Mouse (Mus musculus): ENCODE measurements around the gene Ezr.
A peak's percentile ranks its signal among the peaks of the same experiment; 100 is the strongest.

Gene Ezr

DNA sequence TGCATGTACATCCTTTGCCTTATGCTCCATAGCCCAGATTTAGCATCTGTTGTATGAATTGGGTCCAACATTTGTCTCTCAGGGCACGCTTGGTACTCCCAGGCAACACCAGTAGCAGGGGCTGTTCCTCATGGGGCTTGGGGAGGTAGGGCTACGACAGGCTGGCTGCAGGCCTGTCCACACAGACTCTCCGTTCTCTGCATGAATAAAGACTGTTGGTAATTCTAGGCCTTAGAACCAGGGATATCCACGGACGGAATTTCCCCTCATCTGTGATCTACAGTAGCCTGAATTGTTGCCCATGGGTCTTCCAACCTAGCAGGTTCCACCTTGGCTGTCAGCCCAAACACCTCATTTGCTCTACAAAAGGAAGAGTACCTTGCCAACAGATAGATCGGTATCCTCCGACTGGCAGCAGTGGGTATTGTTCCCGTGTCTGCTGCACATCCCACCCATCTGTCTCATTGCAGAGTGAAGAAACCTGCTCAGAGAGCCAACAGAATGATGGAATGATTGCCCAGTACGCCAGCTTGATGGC lies 7.1 kb upstream of the Ezr start:
- no peak for DNase-seq (ENCODE audit: low spot score in 2 of 2)

DNA sequence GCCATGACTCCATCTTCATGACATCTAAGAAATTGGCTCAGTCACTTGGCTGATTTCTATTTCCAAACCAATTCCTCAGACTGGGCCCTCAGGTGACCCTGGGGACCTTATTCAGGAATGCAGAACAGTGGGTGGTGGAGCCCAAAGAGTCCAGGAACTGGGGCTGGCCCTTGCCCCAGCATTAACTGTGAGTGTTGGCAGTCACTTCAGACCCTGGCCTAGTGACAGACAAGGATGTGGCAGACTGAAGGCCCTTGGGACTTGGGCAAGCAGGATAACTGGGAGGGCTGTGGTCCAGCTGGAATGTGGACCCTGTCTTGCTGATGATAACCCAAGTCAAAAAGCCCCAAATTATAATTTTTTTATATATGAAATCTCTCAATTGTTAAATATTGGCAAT lies 6.5 kb upstream of the Ezr start:
- peak in 1 of 2 experiments; percentile 33 for DNase-seq (ENCODE audit: low spot score in 2 of 2)

DNA sequence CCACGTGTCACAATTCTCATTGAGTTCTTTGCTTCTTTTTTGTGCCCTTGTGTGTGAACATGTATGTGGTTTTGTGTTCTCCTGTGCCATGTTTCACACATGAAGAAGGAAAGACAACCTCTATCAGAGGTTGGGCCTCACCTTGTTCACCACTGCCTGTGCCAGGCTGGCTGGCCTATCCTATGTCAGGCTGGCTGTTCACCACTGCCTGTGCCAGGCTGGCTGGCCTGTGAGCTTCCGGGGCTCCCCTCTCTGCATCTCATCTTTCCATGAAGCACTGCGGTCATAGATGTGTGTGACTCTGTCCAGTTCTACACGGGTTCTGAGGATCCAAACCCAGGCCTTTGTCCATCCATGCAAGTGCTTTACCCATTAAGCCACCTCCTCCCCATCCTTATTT lies 4.7 kb upstream of the Ezr start:
- no peak for DNase-seq (ENCODE audit: low spot score in 2 of 2)

DNA sequence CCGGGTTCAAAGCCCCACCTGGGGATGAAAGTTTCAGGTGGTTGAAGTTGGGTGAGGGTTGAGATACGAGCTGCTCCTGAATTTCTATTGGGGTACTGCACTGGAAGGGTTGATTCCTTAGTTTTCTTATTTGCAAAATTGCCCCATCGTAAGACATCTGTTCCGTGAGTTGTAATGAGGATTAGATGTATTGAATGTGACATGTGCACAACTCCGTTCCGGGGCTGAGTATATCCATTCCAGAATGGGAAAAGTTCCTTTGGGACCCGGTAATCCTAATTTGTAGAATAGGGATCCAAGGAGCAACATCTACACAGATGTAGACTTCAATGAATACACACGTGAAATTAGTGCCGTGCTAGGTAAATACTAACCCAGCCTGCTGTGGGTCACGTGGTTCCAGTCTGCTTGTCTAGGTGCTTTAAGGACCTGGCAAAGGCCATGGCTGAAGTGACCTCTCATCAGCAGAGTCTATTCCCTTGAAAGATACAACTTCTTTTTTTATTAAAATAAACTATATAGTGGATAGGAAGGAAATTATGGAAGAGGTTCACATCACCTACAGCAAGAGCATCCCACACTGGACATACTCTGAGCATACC lies 1.3 kb upstream of the Ezr start:
- no peak for DNase-seq (ENCODE audit: low spot score in 2 of 2)

DNA sequence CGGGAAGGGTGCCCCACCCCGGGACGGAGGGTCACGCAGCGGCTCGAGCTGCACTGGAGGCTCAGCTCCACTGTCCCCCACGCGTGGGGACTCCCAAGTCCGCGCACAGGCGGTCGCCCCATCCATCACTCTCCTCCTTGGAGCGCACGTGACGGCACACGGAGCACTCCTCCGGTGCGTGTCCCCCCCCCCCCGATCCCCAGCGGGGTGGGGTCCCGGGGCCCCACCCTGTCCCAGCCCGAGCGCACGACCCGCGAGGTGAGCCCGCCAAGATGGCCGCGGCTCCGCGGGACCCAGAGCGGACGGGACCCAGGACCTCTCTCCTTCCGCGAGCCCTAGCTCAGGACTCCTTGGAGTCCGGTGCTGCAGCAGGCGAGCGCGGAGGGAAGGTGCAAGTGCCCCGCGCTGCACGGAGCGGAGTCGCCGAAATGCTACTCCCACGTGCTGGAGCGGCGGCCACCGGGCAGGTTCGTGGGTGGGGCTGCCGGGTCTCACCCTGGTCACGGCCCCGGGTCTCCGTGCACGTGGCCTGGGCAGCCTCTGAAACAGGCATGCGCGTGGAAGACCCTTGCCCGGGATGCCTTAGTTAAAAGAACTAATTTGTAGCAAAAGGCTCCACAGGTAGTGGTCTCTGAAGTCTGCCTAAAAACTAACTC lies 550 bp upstream of the Ezr start:
- no peak for DNase-seq (ENCODE audit: low spot score in 2 of 2)

DNA sequence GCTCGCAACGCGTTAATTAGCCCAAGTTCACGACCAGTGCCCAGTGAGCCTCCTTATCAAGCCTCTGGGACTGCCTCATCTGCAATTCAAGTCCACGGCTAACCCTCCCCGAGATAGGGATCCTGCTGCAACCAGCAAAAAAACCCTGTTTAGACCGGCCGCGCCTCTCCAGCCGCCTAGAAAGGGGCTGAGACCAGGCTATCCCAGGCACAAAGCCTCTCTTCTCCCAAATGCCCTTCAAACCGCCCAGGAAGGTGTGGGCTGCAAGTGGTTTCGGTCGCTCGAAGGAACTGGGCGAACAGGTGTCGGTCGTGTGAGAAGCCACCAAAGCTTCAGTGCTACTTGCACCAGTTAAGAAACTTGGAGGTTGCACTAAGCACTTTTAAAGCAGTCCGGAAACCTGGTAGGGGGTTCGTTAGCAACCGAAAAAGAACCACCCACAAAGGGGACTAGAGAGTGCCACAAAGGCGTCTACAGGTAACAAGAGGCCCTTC lies 504 bp downstream of the Ezr start:
- DNase-seq (ENCODE audit: low spot score in 2 of 2): no peak

DNA sequence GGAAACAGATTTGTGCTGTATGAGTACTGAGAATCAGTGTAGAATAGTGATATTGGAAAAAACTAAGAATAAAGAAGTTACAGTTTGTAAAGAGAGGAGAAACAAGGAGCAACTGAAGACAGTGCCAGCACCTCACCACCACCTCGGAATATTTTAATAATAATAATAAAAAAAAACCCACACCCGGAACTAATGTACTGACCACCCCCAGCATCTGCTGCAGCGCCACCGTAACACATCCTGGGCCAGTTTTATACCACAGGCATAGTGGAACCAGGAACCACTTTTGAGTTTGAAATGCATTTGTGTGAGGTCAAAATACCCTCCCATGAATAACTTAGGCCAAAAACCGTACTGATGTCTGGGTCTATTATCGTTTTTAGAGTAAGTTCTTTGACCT lies 1.3 kb downstream of the Ezr start:
- no peak for DNase-seq (ENCODE audit: low spot score in 2 of 2)

DNA sequence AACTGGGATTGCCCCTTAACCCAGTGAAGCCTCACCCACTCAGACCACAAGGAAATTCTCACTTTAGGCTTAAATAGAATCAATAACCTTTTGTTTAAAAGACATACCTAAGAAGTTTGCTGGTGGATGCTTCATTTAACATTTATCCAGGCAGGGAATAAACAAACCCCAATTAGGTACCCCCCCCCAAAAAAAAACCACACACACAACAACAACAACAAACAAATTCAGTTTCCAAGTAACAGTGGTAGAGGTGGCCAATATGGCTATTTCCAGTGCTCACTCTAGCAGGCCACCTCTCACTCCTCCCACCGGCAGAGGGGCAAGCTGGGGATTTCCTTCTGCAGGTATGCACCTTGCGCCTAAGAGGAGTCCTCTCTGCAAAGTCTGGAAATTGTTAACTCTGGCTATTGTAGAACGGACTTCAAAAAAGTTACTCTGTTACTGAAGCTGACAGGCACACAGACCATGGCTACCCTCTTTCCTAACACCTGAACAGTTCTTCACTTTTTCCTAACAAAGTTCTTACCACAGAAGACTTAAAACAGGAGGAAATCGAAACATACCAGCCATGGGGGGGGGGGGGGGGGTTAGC lies 2.0 kb downstream of the Ezr start:
- DNase-seq (ENCODE audit: low spot score in 2 of 2): no peak

DNA sequence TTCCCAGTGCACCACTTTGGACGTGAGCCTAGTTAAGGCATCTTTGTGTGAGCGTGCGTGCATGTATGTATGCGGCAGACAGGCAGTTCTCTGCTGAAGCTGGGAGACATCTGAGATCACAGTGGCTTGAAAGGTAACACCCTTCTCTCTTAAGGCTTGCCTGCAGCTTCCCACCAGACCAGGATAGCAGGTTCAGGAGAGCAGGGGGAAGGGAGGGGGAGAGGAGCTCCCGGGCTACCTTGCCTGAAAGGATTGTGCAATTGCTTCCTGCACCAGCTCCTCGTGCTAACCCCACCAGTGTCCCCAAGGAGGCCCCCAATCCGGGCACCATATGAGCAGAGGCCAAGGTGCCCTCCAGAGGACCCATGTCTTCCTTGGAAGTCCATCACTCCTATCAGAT lies 3.0 kb downstream of the Ezr start:
- DNase-seq (ENCODE audit: low spot score in 2 of 2): no peak

DNA sequence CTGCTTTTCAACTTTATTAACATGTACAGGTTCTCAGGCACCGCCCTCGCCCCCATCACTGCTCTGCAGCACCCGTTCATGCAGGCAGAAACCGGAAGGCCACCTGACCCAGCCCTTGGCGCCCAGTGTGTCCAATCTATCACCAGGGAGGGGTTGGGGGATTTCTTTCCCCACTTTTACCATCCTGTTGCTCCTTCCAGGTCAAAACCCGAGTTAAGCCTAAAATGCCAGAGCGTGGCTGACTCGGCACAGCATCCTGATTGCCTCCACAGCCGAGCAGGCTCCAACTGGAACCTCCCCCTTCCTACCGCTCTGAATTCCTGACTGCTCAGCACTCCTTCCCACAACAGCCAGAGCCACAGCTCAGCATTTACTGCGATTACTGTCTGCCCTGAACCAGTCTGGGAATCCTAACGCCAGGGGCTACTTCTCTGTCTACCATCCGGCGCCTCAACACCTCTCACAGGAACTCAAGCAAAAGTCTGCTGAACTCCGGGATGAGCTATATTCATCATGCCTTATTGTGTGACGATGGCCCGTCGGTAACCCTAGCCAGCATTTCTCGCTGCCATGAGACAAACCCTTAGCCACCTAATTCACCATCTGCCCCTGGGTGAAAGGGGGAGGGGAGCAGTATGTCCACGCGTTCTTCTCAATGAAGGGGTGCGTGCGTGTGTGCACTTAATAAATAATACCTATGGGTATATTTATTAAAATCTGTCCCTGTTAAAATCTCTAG lies 3.6 kb downstream of the Ezr start:
- no peak for DNase-seq (ENCODE audit: low spot score in 2 of 2)

DNA sequence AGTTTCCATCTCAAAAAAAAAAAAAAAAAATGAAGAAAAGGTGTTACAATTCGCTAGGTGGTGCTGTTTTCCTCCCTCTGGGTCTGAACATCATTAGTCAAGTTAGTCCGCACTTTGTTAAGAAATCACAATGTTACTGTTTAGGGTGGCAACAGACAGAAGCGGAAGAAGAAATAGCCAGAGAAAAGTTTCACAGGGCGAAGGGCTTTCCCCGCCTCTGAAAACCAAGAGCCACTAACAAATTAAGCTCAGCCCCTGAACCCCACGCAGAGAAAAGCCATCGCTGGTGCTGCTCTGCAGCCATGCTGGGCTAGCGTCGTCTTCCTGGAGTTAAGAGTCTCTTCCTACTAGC lies 4.3 kb downstream of the Ezr start:
- peak in 1 of 2 experiments; percentile 28 for DNase-seq (ENCODE audit: low spot score in 2 of 2)

DNA sequence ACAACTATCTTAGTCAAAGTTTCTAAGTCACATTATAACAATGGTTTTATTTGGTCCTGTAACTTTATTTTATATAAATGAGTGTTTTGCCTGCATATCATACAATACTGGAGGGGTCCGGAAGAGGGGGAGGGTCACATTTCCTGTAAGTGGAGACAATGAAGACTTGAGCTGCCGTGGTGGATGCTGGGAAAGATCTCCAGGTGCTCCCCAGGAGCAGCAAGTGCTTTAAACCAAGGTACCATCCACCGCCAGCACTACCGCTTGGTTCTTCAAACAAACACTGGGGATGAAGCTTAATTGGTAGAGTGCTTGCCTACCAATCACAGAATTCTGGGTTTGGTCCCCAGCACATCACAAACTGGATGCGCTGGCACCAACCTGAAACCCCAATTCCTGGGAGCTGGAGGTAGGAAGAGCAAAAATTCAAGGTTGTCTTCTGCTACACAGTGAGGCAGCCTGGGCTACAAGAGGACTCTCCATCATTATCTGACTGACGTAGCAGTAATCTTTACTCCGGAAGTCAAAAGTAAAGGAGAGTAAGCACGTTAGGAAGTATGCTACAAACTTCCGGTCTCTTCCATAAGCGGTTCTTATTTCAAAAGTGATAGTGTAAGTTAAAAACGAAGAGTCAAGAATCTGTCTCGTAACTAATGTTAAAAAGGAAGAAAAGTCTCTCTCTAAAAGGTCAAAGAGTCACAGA lies 4.8 kb downstream of the Ezr start:
- DNase-seq (ENCODE audit: low spot score in 2 of 2): no peak

DNA sequence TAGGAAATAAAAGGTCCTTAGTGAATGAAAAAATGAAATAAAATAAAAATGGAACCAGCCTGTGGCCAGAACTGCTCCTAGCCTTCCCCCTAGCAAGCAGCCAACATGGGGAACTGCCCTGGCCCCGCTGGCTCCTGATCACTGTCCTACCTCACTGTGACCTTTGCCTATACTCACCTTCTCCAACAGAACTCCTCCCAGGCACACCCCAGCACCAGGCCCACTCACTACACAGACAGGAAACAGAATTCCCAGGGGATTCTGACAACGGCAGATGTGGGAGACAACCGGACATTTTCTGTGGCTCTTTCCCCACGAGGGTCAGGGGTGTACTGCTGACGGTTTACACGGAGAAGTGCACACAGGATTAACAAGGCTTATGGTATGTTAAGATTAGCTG lies 5.5 kb downstream of the Ezr start:
- no peak for DNase-seq (ENCODE audit: low spot score in 2 of 2)

DNA sequence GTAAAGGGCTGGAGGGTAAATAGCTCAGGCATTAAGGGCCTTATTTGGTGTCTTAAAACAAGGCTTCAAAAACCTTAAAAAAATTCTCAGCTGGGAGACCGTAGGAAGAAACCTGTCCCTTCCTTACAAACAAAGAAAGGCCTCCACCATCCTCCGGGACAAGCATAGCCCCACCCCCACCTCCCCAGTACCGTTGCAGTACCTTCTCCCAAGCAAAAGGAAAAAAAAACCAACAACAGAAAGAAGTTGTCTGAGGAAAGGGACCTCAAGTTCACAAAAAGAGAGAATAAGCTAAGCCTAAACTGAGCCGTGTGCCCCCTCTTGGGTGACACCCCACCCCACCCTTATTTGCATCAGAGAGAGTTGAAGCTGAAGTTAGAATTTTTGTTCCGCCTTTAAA lies 6.0 kb downstream of the Ezr start:
- no peak for DNase-seq (ENCODE audit: low spot score in 2 of 2)

DNA sequence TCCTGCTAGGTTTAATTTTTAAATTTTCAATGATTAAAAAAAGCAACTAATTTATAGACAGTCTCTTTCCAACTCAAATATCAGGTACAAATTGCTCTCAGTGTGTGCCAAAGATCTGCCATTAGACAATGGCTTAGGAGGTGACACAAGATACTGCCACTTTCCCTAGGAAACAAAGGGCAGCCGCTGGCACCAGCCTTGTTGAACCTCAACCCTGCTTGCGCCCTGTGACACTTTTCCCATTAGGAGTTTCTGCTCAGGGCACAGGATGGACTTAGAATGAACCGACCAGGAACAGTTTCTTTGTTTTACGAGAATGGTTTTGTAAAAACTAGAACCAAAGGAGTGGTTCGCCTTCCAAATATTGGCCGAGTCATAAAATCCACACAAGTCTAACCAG lies 6.5 kb downstream of the Ezr start:
- no peak for DNase-seq (ENCODE audit: low spot score in 2 of 2)

DNA sequence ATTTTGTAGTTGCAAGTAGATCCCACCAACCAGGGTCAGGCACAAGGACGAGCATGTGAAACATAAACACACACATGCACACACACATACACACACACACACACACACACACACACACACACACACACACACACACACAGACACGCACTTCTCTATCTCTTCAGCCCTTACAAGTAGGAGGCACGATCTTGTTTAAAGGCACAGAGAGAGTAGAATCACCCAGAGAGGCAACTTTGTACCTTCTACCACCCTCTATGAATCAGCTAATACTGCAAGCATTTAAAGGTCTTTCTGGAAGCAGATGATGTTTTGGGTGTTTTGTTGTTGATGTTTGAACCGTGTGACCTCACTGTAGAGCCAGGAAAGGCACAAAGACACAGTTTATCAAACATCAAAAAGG lies 6.9 kb downstream of the Ezr start:
- DNase-seq (ENCODE audit: low spot score in 2 of 2): no peak

DNA sequence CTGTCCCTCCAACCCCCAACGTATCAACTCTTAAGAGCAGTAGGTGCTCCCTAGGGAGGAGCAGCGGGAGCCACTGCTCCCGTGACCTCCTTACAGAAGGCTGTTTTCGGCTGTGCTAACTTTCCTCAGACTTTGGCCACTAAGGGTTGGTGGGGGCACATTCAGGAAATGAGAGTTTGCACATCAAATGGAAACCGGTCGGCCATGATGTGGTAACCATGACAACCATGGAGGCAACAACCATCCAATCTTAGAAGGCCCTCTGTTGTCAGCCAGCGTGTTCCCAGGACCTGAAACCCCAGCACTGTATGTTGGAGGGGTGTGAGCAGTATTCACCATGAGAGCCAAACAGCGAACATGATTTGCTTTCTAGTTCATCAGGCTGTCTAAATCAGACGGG lies 7.4 kb downstream of the Ezr start:
- DNase-seq (ENCODE audit: low spot score in 2 of 2): no peak

DNA sequence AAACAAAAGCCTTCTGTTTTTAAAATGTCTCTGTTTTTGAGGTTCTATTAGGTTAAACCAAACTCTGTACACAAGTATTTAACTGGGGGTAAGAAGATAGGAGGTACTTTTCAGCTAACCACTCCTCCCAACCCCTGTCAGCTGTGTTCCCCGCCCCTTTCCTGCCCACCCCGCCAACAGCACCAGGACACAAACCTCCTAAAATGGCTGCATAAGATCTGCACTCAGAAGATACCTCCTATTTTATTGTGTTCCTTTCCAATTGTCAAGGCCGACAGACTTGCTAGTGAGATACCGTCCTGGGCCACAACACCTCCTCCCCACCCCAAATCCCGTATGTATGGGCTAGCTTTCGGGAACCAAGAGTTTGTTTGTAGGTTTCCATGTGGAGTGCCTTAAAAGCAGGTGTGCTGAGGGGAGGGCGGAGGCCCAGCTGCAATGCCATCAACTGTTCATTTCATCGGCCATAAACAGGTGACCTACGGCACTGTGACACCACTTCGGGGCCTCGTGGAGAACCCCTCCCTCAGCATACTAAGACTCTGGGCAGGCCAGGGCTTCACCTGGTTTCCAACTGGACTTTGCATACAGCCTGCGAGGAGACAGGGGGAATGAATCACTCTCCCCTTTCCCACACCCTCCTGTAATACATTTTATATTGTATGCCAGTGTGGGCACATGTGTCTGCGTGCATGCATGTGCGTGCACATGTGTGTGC lies 9.2 kb downstream of the Ezr start:
- DNase-seq (ENCODE audit: low spot score in 2 of 2): no peak

DNA sequence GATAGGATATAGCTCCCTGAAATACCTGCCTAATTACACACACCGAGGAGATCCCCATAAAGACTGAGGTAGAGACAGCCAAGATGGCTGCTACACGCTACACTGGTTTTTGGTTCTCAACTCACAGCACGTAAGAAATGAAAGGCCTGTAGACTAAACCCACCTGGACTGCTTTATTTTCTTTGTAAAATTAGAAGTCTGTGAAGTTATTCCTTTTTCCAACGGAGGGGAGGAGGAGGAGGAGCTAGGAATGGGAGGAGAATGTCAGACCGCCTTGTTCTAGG lies 10.2 kb downstream of the Ezr start:
- DNase-seq (ENCODE audit: low spot score in 2 of 2): no peak

DNA sequence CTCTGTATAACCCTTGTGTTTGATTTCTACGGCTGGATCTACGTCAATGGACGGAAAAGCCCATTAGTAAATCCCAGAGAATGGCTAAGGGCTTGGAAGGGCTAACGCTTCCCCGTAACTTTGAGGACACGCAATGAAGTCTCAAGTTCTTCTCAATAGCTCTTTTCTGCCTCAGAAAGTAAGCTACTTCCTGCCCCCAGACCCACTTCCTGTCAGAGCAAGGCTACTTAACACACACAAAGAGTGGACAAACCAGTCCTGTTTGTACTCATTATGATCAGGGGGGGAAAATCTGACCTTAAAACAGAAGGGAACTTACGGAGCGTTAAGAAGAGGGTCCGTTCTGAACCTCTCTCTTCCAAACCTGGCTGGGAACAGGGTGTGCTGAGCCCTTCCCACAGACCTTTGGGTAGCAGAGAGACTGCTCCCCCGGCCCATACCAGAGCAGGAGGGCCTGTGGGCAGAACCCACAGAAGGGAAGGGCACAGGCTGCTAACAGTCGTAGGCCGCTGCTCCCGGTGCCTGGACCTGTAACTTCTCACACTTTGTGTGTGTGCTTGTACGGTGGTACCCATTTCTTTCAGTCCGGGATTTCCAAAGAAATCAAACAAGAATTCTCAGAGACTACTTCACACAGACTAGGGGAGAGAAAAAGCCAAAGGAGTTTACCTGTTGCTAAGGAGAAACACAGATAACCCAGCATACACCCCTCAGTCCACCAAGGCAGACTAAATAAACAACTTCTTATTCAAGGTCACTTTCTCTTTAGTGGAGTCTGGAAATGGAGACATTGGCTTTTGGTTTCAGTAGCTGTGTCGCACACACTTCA lies 10.7 kb downstream of the Ezr start:
- DNase-seq (ENCODE audit: low spot score in 2 of 2): no peak

DNA sequence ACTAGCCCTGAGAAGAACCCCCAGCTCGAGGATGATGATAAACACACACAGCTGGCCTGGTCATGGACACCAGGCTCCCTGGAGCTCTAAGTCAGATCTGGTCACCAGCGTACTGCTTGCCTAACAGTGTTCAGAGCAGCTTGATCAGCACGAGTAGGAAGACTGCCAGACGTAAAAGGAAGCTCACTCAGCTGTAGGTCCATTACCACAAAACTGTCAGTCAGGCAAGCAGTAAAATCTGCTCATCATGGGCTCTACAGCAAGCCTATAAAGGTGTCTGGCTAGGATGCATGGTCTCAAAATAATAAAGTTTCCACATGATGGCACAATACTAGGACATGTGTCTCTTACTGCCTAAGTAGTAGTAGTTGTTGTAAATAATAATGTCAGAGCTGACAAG lies 13.0 kb downstream of the Ezr start:
- DNase-seq (ENCODE audit: low spot score in 2 of 2): no peak
